Mouse (Mus musculus) CH12.LX (cell line): Measurements from ENCODE around the gene Zfp658. TPM values are rescaled to one million over a fixed set of nuclear protein-coding genes. Genes with fewer than 3 reads are reported as not detected.

Source experiments
- DNase-seq: peaks from one replicate; pipeline ENCODE4 v3.0.0-alpha.2; 2013; ENCODE audit errors: extremely low read depth
- H3K27ac ChIP-seq: 2 replicates; pipeline ENCODE4 v1.5.1; 2012; ENCODE audit warnings: low read depth, mild to moderate bottlenecking, control low read depth, moderate library complexity; ENCODE audit not compliant: insufficient read depth
- H3K27me3 ChIP-seq: replicated peaks from 2 replicates; pipeline ENCODE3; 2012; ENCODE audit warnings: inconsistent platforms
- H3K36me3 ChIP-seq, 2 experiments: replicated peaks in 1 of 2; 2 replicates each; pipeline versions ENCODE3 to v1.6.1; 2012; ENCODE audit warnings: inconsistent platforms in 1 of 2, low read length in 1 of 2, mild to moderate bottlenecking in 1 of 2, mixed read lengths in 1 of 2, moderate library complexity in 1 of 2; ENCODE audit not compliant: control insufficient read depth in 1 of 2, insufficient read depth in 1 of 2
- H3K4me1 ChIP-seq, 2 experiments: 2 replicates each; pipeline ENCODE4 v1.6.1; 2012; ENCODE audit warnings: inconsistent platforms in 1 of 2, moderate library complexity in 1 of 2; ENCODE audit not compliant: insufficient read depth in 2 of 2, control insufficient read depth in 1 of 2
- H3K4me2 ChIP-seq: 2 replicates; pipeline ENCODE4 v1.6.1; 2012; ENCODE audit warnings: low read depth, mild to moderate bottlenecking, control low read depth; ENCODE audit not compliant: poor library complexity, insufficient read depth, severe bottlenecking
- H3K4me3 ChIP-seq, 3 experiments: fragments of 150-350 bp in 1 of 3; sonication (generic) in 1 of 3; replicated peaks in 1 of 3; 2 replicates each; pipeline versions ENCODE3 to v1.5.1; 2011 to 2012; ENCODE audit warnings: low read depth in 2 of 3, low read length in 2 of 3, mild to moderate bottlenecking in 2 of 3, moderate library complexity in 2 of 3, control low read depth in 1 of 3, improper control_type of control experiment in 1 of 3, inconsistent platforms in 1 of 3, mixed read lengths in 1 of 3; ENCODE audit not compliant: poor library complexity in 1 of 3
- H3K79me2 ChIP-seq: replicated peaks from 2 replicates; pipeline ENCODE4 v1.6.1; 2012; ENCODE audit warnings: mild to moderate bottlenecking, moderate library complexity; ENCODE audit not compliant: control insufficient read depth, poor library complexity, insufficient read depth, severe bottlenecking; ENCODE audit errors: extremely low read depth
- H3K9ac ChIP-seq: 2 replicates; pipeline ENCODE4 v1.6.1; 2012; ENCODE audit warnings: low read depth, mild to moderate bottlenecking, control low read depth, moderate library complexity; ENCODE audit not compliant: insufficient read depth
- H3K9me3 ChIP-seq: replicated peaks from 2 replicates; pipeline ENCODE3; 2012; ENCODE audit warnings: low read length, inconsistent platforms, mixed read lengths
- BHLHE40 ChIP-seq: IDR thresholded peaks from 2 replicates; pipeline ENCODE4 v1.6.1; 2011; ENCODE audit warnings: mild to moderate bottlenecking, low read depth, low read length, improper control_type of control experiment
- CHD1 ChIP-seq: IDR thresholded peaks from 2 replicates; pipeline ENCODE4 v1.6.1; 2012; ENCODE audit warnings: low read depth, low read length, improper control_type of control experiment, inconsistent platforms
- CTCF ChIP-seq, 2 experiments: IDR thresholded peaks in 1 of 2; conservative IDR thresholded peaks in 1 of 2; 2 replicates each; pipeline ENCODE4 v1.5.1; 2011 to 2012; ENCODE audit warnings: low read depth in 2 of 2, low read length in 2 of 2, improper control_type of control experiment in 1 of 2, inconsistent platforms in 1 of 2, mild to moderate bottlenecking in 1 of 2, moderate library complexity in 1 of 2
- E2F4 ChIP-seq: IDR thresholded peaks from 2 replicates; pipeline ENCODE4 v1.6.1; 2011; ENCODE audit warnings: low read depth, low read length, improper control_type of control experiment; ENCODE audit not compliant: insufficient replicate concordance
- ELF1 ChIP-seq: IDR thresholded peaks from 2 replicates; pipeline ENCODE4 v1.6.1; 2014; ENCODE audit warnings: low read depth, mild to moderate bottlenecking, inconsistent platforms, low read length, improper control_type of control experiment
- ETS1 ChIP-seq: conservative IDR thresholded peaks from 2 replicates; pipeline ENCODE4 v1.6.1; 2012; ENCODE audit warnings: low read depth, mild to moderate bottlenecking, inconsistent platforms, low read length, improper control_type of control experiment, moderate library complexity
- GABPA ChIP-seq: IDR thresholded peaks from 2 replicates; pipeline ENCODE4 v1.6.1; 2012; ENCODE audit warnings: low read depth, low read length, improper control_type of control experiment, inconsistent platforms; ENCODE audit not compliant: insufficient replicate concordance
- IRF4 ChIP-seq: IDR thresholded peaks from 2 replicates; pipeline ENCODE4 v1.6.1; 2014; ENCODE audit warnings: low read depth, mild to moderate bottlenecking, inconsistent platforms, low read length, improper control_type of control experiment
- JUN ChIP-seq: IDR thresholded peaks from 2 replicates; pipeline ENCODE4 v1.6.1; 2011; ENCODE audit warnings: low read depth, mild to moderate bottlenecking, low read length, improper control_type of control experiment, moderate library complexity; ENCODE audit not compliant: insufficient read depth
- JUND ChIP-seq: conservative IDR thresholded peaks from 2 replicates; pipeline ENCODE4 v1.6.1; 2011; ENCODE audit warnings: low read depth, low read length, improper control_type of control experiment
- MAFK ChIP-seq: IDR thresholded peaks from 2 replicates; pipeline ENCODE4 v1.6.1; 2011; ENCODE audit warnings: low read length, improper control_type of control experiment; ENCODE audit not compliant: insufficient replicate concordance
- MAX ChIP-seq: IDR thresholded peaks from 2 replicates; pipeline ENCODE4 v1.6.1; 2011; ENCODE audit warnings: low read length, improper control_type of control experiment
- MEF2A ChIP-seq: IDR thresholded peaks from 2 replicates; pipeline ENCODE4 v1.6.1; 2014; ENCODE audit warnings: low read depth, mild to moderate bottlenecking, inconsistent platforms, low read length, improper control_type of control experiment, borderline replicate concordance
- MXI1 ChIP-seq: IDR thresholded peaks from 2 replicates; pipeline ENCODE4 v1.6.1; 2011; ENCODE audit warnings: mild to moderate bottlenecking, low read depth, low read length, improper control_type of control experiment
- MYC ChIP-seq: IDR thresholded peaks from 2 replicates; pipeline ENCODE4 v1.6.1; 2011; ENCODE audit warnings: low read depth, mild to moderate bottlenecking, improper control_type of control experiment, low read length
- PAX5 ChIP-seq: IDR thresholded peaks from 2 replicates; pipeline ENCODE4 v1.6.1; 2012; ENCODE audit warnings: low read length, inconsistent platforms, mixed read lengths
- POLR2AphosphoS2 ChIP-seq: IDR thresholded peaks from 2 replicates; pipeline ENCODE4 v1.6.1; 2011; ENCODE audit warnings: low read depth, low read length, improper control_type of control experiment
- RCOR1 ChIP-seq: conservative IDR thresholded peaks from 2 replicates; pipeline ENCODE4 v1.6.1; 2012; ENCODE audit warnings: low read depth, mild to moderate bottlenecking, inconsistent platforms, low read length, improper control_type of control experiment
- SIN3A ChIP-seq: IDR thresholded peaks from 2 replicates; pipeline ENCODE4 v1.6.1; 2012; ENCODE audit warnings: low read length, improper control_type of control experiment, inconsistent platforms
- TBP ChIP-seq: conservative IDR thresholded peaks from 2 replicates; pipeline ENCODE4 v1.6.1; 2011; ENCODE audit warnings: low read depth, low read length, improper control_type of control experiment
- UBTF ChIP-seq: IDR thresholded peaks from 2 replicates; pipeline ENCODE4 v1.6.1; 2012; ENCODE audit warnings: low read depth, mild to moderate bottlenecking, inconsistent platforms, low read length, improper control_type of control experiment, moderate library complexity
- USF2 ChIP-seq: conservative IDR thresholded peaks from 2 replicates; pipeline ENCODE4 v1.6.1; 2011; ENCODE audit warnings: low read depth, low read length, improper control_type of control experiment
- ZMIZ1 ChIP-seq: IDR thresholded peaks from 2 replicates; pipeline ENCODE4 v1.6.1; 2012; ENCODE audit warnings: low read depth, mild to moderate bottlenecking, inconsistent platforms, low read length, improper control_type of control experiment
- dilution Hi-C: fragments of 300-500 bp; cut with MboI; formaldehyde crosslinking; loops from 2 replicates; pipeline ENCODE4 v1.14.3; 2020; ENCODE audit warnings: low sequenced_read_pairs; ENCODE audit not compliant: extremely low pct_unique_long_range_greater_than_20kb, extremely low pct_ligation_motif_present
- in situ Hi-C: fragments of 300-500 bp; cut with MboI; formaldehyde crosslinking; loops from 3 replicates; pipeline ENCODE4 v1.14.3; 2019; ENCODE audit warnings: low sequenced_read_pairs, low pct_ligation_motif_present, low pct_unique_long_range_greater_than_20kb, mixed read lengths
- polyA plus RNA-seq: library from polyadenylated mRNA; unstranded; fragments of >175 nt; gene quantifications from 2 replicates; pipeline ENCODE4 v1.2.1, GENCODE M21; 2012; ENCODE audit warnings: low read depth; ENCODE audit not compliant: insufficient read length
- total RNA-seq, 2 experiments: library from RNA; depleted of rRNA; stranded (reverse); fragments of 300-350 nt in 1 of 2; fragments of >200 nt in 1 of 2; gene quantifications; 2 replicates each; pipeline ENCODE4 v1.2.3; 2012 to 2014

The Zfp658 gene
- total and polyA plus RNA-seq, 3 experiments, result 2.3 to 3.3 (median 2.9) TPM

GRCm38 (mm10) chr7:43538524-43538923 lies 23.5 kb upstream of the Zfp658 start:
- in situ Hi-C loops, result no loop called here
- TF ChIP-seq MAX, result no peak
- no peak for TF ChIP-seq ELF1
- TF ChIP-seq PAX5, result no peak
- TF ChIP-seq GABPA, result no peak
- no peak for TF ChIP-seq JUN
- no peak for TF ChIP-seq JUND
- TF ChIP-seq UBTF, result no peak
- no peak for TF ChIP-seq CTCF (conservative IDR thresholded peaks at IDR 0.05 in 1 of 2, IDR thresholded peaks at IDR 0.05 in 1 of 2; ENCODE audit: low read depth in 2 of 2, low read length in 2 of 2)
- no peak for TF ChIP-seq POLR2AphosphoS2
- no peak for TF ChIP-seq IRF4
- no peak for TF ChIP-seq ZMIZ1
- no peak for TF ChIP-seq CHD1
- no peak for TF ChIP-seq MAFK
- TF ChIP-seq E2F4, result no peak
- TF ChIP-seq TBP, result no peak
- TF ChIP-seq MYC, result no peak
- TF ChIP-seq RCOR1, result no peak

GRCm38 (mm10) chr7:43544225-43544977 lies 17.7 kb upstream of the Zfp658 start, which contains the start of gene Cd33:
Cd33 (minus strand) TSS chr7:43544428.
- H3K79me2 ChIP-seq, result no peaks in the 10 kb centered on the region
- no peaks in the 10 kb centered on the region for H3K27me3 ChIP-seq
- no peak within 1 kb of the TSS for H3K27ac ChIP-seq
- in situ Hi-C loops, result no loop called here
- dilution Hi-C loops, result no loop called here
- H3K9ac ChIP-seq, result no peak within 1 kb of the TSS
- H3K4me3 ChIP-seq, result no peak within 1 kb of the TSS
- DNase-seq, result peak; percentile 61
- H3K9me3 ChIP-seq, result no peaks in the 10 kb centered on the region
- no peaks in the 10 kb centered on the region for H3K36me3 ChIP-seq
- peaks cover 12 to 79% of the 10 kb centered on the region in 2 experiments for H3K4me1 ChIP-seq
- TF ChIP-seq USF2 (no peak), MAFK (peak; percentile 73), ZMIZ1 (no peak), SIN3A (no peak), JUND (no peak), MYC (no peak), MXI1 (no peak), BHLHE40 (peak; percentile 87), ETS1 (peak; percentile 62; the same call in 1 of the 2 replicates), MEF2A (no peak)
- no peak within 1 kb of the TSS for H3K4me2 ChIP-seq

More at GRCm38 (mm10) chr7:43538524-43538923, 23.5 kb upstream of the Zfp658 start:
- H3K4me3 ChIP-seq, result no peak overlapping the region
- peaks cover 4% of the 10 kb centered on the region for H3K9me3 ChIP-seq
- H3K4me1 ChIP-seq, result peaks cover 9 to 39% of the 10 kb centered on the region in 2 experiments
- H3K4me2 ChIP-seq, result no peak overlapping the region
- dilution Hi-C loops, result no loop called here
- H3K9ac ChIP-seq, result no peak overlapping the region
- no peaks in the 10 kb centered on the region for H3K36me3 ChIP-seq
- no peak overlapping the region for H3K27ac ChIP-seq
- H3K79me2 ChIP-seq, result no peaks in the 10 kb centered on the region
- DNase-seq, result no peak
- H3K27me3 ChIP-seq, result no peaks in the 10 kb centered on the region
